Mouse (Mus musculus) neural tube, embryonic 12.5 days (tissue): ENCODE measurements around the gene Sept5. TPM values are rescaled to one million over a fixed set of nuclear protein-coding genes. Genes with fewer than 3 reads are reported as not detected.

ENCODE experiments used
- polyA plus RNA-seq: library from polyadenylated mRNA; unstranded; fragments of >200 nt; fragmentation: Nextera tagmentation; extraction: Ambion mirVana; gene quantifications from 2 replicates; pipeline ENCODE4 v1.2.1, GENCODE M21; 2016

Sept5 gene
- polyA plus RNA-seq, 1 experiment from 2014 or later = 125 TPM

Other genes starting within 250 kb of the Sept5 start
- gene Txnrd2, start 203.6 kb downstream of the Sept5 start, polyA plus RNA-seq = 20.5 and 24.8 TPM in 2 replicates
- gene Comt, start 203.1 kb downstream of the Sept5 start, polyA plus RNA-seq = 68.6 and 70.9 TPM in 2 replicates
- 11.2 and 12.9 TPM in 2 replicates for gene Gnb1l, start 131.2 kb downstream of the Sept5 start, polyA plus RNA-seq
- 1.7 and 2.2 TPM in 2 replicates for gene Rtl10, start 131.1 kb downstream of the Sept5 start, polyA plus RNA-seq
- gene Tbx1, start 39.3 kb downstream of the Sept5 start, polyA plus RNA-seq = 5.5 and 7.2 TPM in 2 replicates
- 12.0 and 12.7 TPM in 2 replicates for gene Gp1bb, start 7.6 kb downstream of the Sept5 start, polyA plus RNA-seq
- gene Gm49601, start 3.5 kb downstream of the Sept5 start, polyA plus RNA-seq = 11.8 and 12.1 TPM in 2 replicates
- 54.4 and 57.5 TPM in 2 replicates for gene Cldn5, start 146.9 kb upstream of the Sept5 start, polyA plus RNA-seq
- 107 and 111 TPM in 2 replicates for gene Ufd1, start 181.8 kb upstream of the Sept5 start, polyA plus RNA-seq
- gene Cdc45, start 182.0 kb upstream of the Sept5 start, polyA plus RNA-seq = 29.8 and 31.4 TPM in 2 replicates
- 25.5 and 27.0 TPM in 2 replicates for gene 2510002D24Rik, start 206.6 kb upstream of the Sept5 start, polyA plus RNA-seq
- gene Gm28539, start 206.6 kb upstream of the Sept5 start, polyA plus RNA-seq = 0.23 TPM in 1 of 2 replicates, not detected in the other
- 85.8 and 90.4 TPM in 2 replicates for gene Mrpl40, start 246.9 kb upstream of the Sept5 start, polyA plus RNA-seq
- 23.7 and 24.6 TPM in 2 replicates for gene Hira, start 247.1 kb upstream of the Sept5 start, polyA plus RNA-seq